Mouse (Mus musculus): Measurements from ENCODE around the gene Fibcd1. TPM values are rescaled to one million over a fixed set of nuclear protein-coding genes. Genes with fewer than 3 reads are reported as not detected.

Gene Fibcd1
- total RNA-seq, 2 experiments from 2014 or later, result 108 to 110 TPM

DNA sequence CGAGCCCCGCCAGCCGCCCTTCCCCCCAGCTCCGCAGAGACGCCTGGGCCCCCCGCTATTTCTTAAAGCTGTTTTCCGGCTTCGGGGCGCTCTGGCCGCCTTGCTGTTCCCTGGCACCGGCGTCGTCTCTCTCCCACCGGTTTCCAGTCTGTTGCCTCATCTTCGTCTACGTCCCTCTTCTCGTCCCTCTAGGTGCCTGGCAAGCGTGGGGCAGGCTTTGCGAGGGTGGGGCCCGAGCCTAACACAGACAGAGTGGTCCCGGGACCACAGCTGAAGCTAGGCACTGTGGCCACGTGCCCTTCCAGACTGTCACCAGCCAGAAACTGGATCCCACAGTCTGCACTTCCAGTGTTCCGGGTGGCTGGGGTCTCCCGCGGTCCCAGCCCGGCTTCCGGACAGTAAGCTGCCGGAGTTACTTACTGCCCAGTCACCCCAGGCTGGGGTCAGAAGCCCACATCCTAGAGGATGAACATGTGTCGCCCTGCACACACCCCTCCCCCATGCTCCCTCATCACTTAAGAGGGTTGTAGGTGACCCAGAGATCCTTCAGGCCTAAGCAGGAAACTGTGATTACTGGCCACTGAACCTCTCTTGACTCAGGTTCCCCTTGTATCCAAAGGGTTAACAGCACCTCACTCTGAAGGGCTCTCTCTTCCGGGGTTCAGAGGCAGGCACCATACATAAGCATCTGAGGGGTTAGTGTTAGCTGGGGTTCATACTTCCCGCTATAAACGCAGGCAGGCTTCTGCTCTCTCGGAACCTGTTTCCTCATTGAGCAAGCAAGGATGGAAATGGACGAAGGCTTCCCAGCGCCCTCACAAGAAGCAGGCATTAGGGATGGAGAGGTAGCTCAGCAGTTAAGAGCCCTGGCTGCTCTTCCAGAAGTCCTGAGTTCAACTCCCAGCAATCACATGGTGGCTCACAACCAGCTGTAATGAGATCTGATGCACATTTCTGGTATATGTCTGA is 1.2 kb upstream of the Fibcd1 start:
- TF ChIP-seq CTCF (conservative IDR thresholded peaks at IDR 0.05), result no peak
- H3K4me3 ChIP-seq, result peak overlapping the region; percentile 69
- H3K27ac ChIP-seq, result peak overlapping the region; percentile 82; the same call in 1 of the 2 replicates
- DNase-seq (ENCODE audit: low spot score in 2 of 2), result no peak

DNA sequence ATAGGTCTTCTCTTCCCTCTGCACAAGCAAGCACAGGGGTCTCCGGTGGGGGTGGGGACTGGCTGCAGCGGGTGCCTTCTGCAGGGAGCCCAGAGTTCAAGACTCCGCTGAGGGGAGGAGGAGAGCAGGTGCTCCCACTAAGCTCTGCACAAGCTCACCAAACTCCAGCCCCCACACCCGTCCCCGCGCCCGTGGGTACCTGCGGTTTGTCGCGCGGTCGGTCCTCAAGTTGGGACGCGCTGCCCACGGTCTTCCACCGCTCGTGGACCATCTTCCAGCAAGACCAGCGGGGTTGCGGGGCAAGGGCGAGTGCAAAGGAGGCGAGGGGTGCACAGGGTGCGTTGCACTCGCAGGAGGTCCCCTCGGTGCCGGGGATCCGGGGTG is 301 bp downstream of the Fibcd1 start:
- Histone ChIP-seq H3K4me3 (peak overlapping the region; percentile 69), H3K27ac (peak overlapping the region; percentile 82)
- no peak for DNase-seq (ENCODE audit: low spot score in 2 of 2)
- no peak for TF ChIP-seq CTCF (conservative IDR thresholded peaks at IDR 0.05)

DNA sequence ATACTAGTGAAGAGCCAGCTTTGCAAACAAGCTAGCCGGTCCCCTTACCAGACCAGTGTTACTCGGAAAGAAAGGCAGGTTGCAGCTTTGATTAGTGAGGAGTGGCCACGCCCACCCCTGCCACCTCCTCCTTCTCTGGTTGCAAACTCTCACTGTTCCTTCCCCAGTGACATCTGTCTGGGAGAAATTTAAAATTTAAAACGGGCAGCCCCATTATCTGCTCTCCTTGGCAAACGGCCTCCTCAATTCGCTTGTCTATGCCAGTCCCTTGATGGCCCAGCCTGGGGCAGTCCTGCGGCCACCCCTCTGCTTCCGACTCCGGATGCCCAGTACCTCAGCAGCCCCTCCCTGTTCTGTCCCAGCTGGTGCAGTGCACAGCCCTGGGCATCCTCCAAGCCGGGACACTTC is 1.1 kb downstream of the Fibcd1 start:
- DNase-seq (ENCODE audit: low spot score in 2 of 2), result no peak
- Histone ChIP-seq H3K4me3 (peak overlapping the region; percentile 69), H3K27ac (peak overlapping the region; percentile 82; the same call in 1 of the 2 replicates)
- TF ChIP-seq CTCF (conservative IDR thresholded peaks at IDR 0.05), result no peak

DNA sequence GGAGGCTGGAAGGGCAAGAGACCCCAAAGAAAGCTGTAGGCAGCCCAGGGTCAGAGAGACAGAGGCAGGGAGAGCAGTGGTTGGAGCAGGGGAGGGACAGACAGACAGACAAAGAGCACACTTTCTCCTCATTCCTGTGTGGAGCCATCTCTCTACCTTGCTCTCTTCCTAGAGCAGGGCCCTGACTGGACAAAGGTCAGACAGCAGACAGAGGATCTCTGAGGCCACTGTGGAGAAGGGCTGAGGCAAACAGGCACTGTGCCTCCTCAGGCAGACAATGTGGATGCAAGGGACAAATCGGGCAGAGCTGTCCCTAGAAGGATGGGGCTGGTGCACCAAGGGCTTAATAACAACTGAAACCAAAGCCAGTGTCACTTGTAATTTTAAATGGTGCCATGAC is 6.9 kb downstream of the Fibcd1 start:
- Histone ChIP-seq H3K4me3 (no peak overlapping the region), H3K27ac (no peak overlapping the region)
- no peak for DNase-seq (ENCODE audit: low spot score in 2 of 2)
- TF ChIP-seq CTCF (conservative IDR thresholded peaks at IDR 0.05), result no peak

DNA sequence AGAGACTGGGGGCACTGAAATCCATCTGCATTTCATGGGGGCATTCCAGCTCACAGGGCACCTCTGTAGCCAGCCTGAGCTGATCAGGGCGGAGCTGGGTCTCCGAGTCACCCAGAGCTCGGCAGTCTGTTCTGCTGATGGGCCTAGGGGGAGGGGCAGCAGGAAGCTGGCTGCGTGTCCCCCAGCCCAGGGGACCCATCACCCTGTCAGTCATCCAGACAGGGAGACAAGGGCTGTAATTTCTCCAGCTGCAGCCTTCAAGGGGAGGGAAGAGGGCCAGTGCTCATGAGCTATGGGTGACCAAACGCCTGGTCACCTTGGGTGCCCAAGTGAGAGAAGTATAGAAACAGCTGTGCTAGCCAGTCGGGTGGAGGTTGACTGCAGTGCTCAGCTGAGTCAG is 8.8 kb downstream of the Fibcd1 start:
- DNase-seq (ENCODE audit: low spot score in 2 of 2), result no peak
- no peak overlapping the region for H3K27ac ChIP-seq
- no peak for TF ChIP-seq CTCF (conservative IDR thresholded peaks at IDR 0.05)
- no peak overlapping the region for H3K4me3 ChIP-seq

DNA sequence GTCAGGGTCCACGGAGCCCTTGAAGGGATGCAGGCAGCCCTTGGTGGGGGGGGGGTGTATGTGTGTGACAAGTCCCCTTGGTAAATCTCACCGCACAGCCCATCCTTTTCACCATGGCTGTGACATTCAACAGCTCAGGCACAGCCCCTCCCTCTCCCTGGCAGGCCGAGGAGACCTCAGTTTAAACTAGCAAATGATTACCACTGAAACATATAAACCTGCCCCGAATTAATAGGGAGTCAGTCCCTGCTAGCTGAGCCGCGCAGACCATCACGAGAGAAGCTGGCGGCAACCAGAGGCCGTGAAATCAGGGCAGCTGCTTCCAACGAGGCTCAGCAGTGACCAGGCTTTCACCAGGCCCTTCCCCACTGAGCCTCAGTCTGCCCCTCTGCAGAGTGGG is 9.7 kb downstream of the Fibcd1 start:
- no peak for TF ChIP-seq CTCF (conservative IDR thresholded peaks at IDR 0.05)
- no peak for DNase-seq (ENCODE audit: low spot score in 2 of 2)
- H3K4me3 ChIP-seq, result no peak overlapping the region
- no peak overlapping the region for H3K27ac ChIP-seq

DNA sequence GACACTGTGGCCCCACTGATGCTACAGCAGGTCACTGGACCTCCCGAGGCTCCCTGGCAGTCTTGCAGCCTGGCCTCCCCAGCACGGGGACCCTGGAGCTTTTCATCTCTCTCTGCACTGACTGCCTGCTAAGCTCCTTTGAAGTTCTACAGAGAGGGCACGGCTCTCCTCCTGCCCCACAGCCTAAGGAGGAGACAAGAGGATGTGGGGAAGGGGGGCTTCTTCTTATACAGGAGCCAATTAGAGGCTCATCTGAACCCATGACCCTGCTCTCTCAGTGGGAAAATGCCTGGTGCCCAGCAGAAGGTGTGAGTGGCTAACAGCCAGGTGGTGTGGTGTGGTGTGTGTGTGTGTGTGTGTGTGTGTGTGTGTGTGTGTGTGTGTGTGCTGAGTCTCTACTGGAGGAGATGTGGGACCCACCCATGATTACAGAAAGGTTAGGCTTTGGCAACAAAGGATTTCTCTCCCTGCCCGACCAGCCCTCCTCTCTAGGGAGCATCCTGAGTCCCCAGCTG is 17.4 kb downstream of the Fibcd1 start:
- Histone ChIP-seq H3K4me3 (no peak overlapping the region), H3K27ac (no peak overlapping the region)
- TF ChIP-seq CTCF (conservative IDR thresholded peaks at IDR 0.05), result no peak
- DNase-seq (ENCODE audit: low spot score in 2 of 2), result no peak

DNA sequence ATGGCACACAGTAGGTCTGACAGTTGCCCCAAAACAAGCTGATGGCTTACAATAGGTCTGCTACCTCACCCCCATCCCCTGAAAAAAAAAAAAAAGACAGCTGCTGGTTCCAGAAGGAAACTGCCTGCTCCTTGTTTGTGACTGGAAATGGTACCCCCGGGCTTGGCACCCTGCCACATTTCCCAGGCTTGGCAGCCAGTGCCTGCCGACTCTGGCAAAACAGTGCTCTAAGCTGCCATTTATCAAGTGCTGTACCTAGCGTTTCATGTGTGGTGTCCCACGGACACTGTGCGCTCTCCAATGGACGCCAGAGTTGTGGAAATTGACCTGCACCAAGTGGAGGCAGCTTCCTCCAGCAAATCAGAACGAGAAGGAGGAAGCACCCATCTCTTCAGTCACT is 17.9 kb downstream of the Fibcd1 start:
- no peak overlapping the region for H3K27ac ChIP-seq
- no peak for TF ChIP-seq CTCF (conservative IDR thresholded peaks at IDR 0.05)
- H3K4me3 ChIP-seq, result no peak overlapping the region
- peak; percentile 87 to 88 for DNase-seq (ENCODE audit: low spot score in 2 of 2)

DNA sequence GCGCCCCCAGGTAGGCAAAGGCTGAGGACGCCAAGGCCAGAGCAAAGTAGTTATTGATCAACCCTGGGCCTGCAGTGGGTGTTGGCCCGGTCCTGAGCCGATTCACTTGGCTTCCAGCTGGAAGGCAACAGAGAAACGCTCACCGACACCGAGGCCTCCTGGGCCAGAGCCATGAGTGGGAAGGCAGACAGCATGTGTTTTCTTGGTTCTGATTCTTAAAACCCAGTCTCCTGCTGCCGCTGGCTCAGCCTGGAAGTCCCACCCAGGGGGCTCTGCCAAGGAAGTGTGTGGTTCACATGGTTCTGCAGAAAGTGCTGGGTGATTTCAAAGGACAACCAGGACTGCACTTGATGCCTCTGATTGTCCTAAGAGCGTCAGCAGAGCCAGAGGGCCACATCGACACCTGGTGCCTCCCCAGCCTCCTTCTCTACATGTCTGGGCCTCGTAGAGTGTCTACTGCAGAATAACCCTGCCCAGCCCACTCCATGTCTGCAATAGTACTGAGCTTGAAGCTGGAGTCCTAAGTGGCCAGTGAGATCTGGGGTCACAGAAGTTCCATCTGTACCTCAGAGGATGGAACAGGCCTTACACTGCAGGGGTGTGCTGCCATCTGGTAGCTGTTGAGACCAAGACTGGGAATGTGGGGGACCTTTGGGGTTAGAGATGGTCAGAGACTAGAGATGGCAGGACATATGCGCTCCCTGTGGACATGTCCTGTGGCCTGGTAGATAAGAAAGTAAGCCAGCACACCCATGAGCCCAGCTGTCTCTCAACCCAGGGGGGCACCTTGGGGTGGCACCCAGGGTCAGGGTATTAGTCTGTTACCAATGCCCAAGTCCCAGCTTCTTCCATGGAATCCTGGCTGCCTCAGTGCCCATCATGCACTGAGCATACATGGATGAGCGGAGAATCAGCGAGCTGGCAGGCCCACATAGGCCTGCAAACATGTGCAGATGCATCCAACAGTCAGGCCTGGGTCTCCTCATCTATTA is 19.4 kb downstream of the Fibcd1 start:
- peak overlapping the region; percentile 85; the same call in 1 of the 2 replicates for H3K27ac ChIP-seq
- DNase-seq (ENCODE audit: low spot score in 2 of 2), result peak; percentile 43 to 55
- no peak for TF ChIP-seq CTCF (conservative IDR thresholded peaks at IDR 0.05)

DNA sequence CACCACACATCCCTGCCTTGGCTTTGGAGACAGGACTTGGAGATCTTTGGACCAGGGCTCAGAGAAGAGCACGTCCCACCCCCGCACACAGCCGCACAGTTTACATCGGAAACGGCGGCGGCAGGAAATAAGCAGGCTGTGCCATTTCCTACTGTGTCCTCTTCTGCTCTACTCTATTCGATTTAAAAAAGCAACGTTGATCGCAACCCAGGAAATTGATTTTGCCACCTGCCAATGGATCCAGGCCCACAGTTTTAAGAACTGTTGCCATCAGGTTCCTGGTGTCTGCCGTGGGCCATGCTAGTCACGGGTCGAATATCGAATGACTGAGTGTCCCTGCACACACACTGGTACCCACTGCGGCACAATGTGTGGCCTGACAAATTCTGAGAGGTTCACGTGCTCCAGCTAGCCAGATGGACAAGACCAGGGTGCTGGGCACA is 20.3 kb downstream of the Fibcd1 start:
- peak overlapping the region; percentile 85 for H3K27ac ChIP-seq
- H3K4me3 ChIP-seq, result no peak overlapping the region
- no peak for DNase-seq (ENCODE audit: low spot score in 2 of 2)
- TF ChIP-seq CTCF (conservative IDR thresholded peaks at IDR 0.05), result no peak

More for the DNA sequence above, 19.4 kb downstream of the Fibcd1 start:
- no peak overlapping the region for H3K4me3 ChIP-seq

DNA sequence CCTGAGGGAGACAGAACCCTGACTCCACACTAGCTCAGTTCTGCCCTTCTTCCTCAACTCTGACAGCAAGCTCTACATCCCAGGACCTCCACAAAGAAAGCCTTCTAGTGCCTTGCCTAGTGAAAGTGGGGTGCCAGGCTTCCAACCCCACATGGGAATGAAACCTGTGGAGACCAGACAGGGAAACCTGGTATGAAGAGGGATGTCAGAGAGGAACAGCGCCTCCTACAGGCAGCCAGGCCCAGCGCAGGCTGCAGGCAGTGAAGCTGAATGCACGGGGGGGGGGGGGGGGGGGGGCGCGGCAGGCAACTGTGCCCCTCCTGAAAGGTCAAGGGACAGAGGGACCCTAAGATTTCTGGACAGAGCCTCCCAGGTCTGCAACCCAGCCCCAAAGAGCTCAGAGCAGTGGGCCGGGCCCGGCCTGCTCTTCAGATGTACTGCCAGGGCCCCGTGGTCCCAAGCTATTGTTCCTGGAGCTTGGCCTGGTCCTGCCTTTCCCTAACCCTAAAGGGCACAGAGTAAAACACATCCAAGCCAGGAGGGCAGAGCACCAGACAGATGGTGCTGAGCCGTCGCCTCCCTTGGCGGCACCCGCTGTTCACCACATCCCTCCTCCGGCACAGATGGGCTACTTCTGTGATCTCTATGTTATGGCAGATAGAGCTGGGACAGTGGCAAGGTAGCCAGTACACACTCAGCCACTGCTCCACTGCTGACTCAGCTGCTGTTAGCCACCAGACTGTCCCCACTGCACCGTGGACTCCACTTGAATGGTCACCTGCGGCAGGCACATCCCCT is 21.7 kb downstream of the Fibcd1 start:
- no peak overlapping the region for H3K4me3 ChIP-seq
- peak overlapping the region; percentile 85 for H3K27ac ChIP-seq
- TF ChIP-seq CTCF (conservative IDR thresholded peaks at IDR 0.05), result peak; percentile 79
- DNase-seq (ENCODE audit: low spot score in 2 of 2), result peak in 1 of 2 experiments; percentile 62

Data from layer of hippocampus, adult 2 months (tissue).